Mouse (Mus musculus): ENCODE results near the gene Ugt1a6b.

DNA sequence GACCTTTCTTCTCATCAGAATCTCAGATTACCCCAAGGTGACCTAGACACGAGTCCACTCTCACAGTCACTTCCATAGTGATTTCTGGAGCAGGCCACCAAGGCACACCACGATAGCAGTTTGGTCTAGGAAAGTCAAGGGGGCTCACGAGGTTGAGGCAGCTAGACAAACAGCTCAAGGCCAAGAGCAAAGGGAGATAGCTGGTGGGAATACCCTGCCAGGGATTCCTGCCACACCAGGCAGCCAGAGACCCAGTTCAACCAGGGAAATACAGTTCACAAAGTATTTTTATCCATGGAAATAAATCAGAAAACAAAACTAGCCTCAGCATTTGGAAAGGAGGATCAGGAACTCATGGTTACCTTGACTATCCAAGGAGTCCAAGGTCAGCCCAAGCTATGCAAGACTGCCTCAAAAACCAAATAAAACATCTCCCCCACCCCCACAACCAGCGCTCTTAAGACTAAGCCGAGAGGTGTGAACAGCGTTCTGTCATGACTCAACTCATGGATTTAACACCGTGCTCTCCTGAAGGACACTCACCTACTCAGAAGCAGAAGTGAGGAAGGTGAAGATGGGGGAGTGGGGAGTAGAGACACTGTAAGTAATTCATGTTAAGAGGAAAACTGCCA lies 161.3 kb downstream of the Ugt1a6b start:
- no peak for TF ChIP-seq CTCF (IDR thresholded peaks at IDR 0.05; ENCODE audit: extremely low read depth, insufficient read depth, insufficient read length, insufficient replicate concordance)
- TF ChIP-seq POLR2A (IDR thresholded peaks at IDR 0.05; ENCODE audit: low read depth, low read length) = no peak

All from spleen, adult 2 months (tissue).